Mouse (Mus musculus): ENCODE measurements around the gene Jdp2. TPM values are rescaled to one million over a fixed set of nuclear protein-coding genes. Genes with fewer than 3 reads are reported as not detected.

The Jdp2 gene
- polyA plus RNA-seq (2012; rRNA removed): 2.3 TPM in 2 replicates

GRCm38 (mm10) chr12:85598611-85599477, at the start of gene Jdp2:
Gene Jdp2, plus strand, starts transcription at chr12:85599027.

DNA sequence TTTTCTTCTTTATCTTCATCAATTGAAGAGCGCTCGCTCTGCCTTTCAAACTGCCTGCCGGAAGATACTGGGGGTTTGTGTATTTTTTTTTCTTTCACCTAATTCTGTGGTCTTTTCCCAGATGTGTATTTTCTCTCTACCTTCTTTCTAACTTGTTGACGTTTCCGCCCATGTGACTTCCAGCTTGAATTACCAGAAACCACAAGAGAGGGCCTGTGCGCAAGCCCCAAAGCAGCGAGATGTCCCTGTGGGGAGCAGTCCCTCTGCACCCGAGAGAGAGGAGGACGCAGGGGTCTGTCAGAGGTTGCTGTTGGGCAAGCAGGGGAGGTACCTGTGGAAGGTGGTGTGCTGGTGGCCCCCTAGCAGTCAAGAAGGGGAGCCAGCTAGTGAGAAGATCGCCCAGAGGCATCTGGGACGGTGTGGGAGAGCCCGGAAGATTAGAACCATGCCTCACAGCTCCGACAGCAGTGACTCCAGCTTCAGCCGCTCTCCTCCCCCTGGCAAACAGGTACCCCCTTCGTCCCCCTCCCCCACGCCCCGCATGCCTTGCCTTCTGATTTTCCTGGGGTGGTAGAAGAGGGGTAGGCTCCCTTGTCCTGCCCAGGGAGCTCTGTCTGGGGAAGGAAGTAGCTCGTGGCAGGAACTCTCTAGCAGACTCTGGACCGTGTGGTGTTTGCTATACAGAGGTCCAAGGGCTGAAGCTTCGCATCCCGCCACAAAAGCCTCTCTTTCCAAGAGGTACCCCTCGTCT, 87.8 kb downstream of the Jdp2 start, which contains the start of gene Batf:
Batf (plus strand) TSS at position 204 of the 751 bp plus-strand sequence.

Other genes starting within 250 kb of the Jdp2 start
- 62.8 and 72.6 TPM in 2 replicates for gene Tmed10, start 224.2 kb upstream of the Jdp2 start, polyA plus RNA-seq (2012; rRNA removed)
- 0.75 and 0.97 TPM in 2 replicates for gene Fos, start 125.1 kb upstream of the Jdp2 start, polyA plus RNA-seq (2012; rRNA removed)
- 3.5 and 3.8 TPM in 2 replicates for gene Batf, start 87.6 kb downstream of the Jdp2 start, polyA plus RNA-seq (2012; rRNA removed)
- 2.4 and 3.0 TPM in 2 replicates for gene Flvcr2, start 147.5 kb downstream of the Jdp2 start, polyA plus RNA-seq (2012; rRNA removed)
- 44.7 and 52.8 TPM in 2 replicates for gene Erg28, start 225.5 kb downstream of the Jdp2 start, polyA plus RNA-seq (2012; rRNA removed)
- gene Ttll5, start 225.6 kb downstream of the Jdp2 start, polyA plus RNA-seq (2012; rRNA removed): 5.8 and 6.5 TPM in 2 replicates